Comparison of ENCODE assay signal across 33 mouse cellular contexts in the genomic region with DNA sequence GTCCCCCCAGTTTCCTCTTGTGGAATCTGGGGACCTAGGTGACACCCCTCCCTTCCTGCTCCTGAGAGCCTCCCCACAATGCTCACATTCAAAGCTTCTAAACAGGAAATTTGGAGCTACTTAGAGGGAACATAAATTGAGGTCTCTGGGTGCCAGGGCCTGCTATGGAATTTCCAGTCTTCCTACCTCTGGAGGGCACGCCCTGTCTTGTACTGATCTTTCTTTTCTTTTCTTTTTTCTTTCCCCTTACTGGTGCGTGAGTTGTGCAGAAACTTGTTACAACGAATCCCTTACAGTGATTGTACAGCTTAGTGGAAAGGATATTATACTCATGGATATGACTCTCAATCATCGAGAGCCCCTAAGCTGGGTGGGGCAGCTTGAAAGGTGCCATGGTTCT. TPM values are rescaled to one million over a fixed set of nuclear protein-coding genes. Genes with fewer than 3 reads are reported as not detected.
A peak's percentile ranks its signal among the peaks of the same experiment; 100 is the strongest.
DNase-seq lines count a peak whose midpoint lies in the region; ATAC-seq lines count a peak whose summit lies in the region.
"Had no signal": no experiment of that assay in that cellular context is flagged by ENCODE, and none has a peak within 500 bp of the region (broad histone marks: within the 10 kb centered on the region; RNA-seq: fewer than 3 reads in every experiment).

No protein-coding gene starts in this region.

- no peaks in the 10 kb centered on the region for H3K27me3 ChIP-seq in limb, embryonic 12.5 days
- H3K27me3 ChIP-seq in limb, embryonic 10.5 days (ENCODE audit: low read depth, poor library complexity, severe bottlenecking) = no peaks in the 10 kb centered on the region
- no peaks in the 10 kb centered on the region for H3K27me3 ChIP-seq in limb, embryonic 15.5 days
- H3K27me3 ChIP-seq in stomach, embryonic 16.5 days (ENCODE audit: control insufficient read depth, insufficient read depth, low read length) = no peaks in the 10 kb centered on the region
- H3K27me3 ChIP-seq: heart, embryonic 13.5 days had no signal

- no peak overlapping the region for H3K4me3 ChIP-seq in limb, embryonic 12.5 days (replicated peaks)
- H3K4me3 ChIP-seq in limb, embryonic 10.5 days = no peak overlapping the region
- H3K4me3 ChIP-seq in limb, embryonic 15.5 days = no peak overlapping the region
- H3K4me3 ChIP-seq in stomach, embryonic 16.5 days (replicated peaks; ENCODE audit: low read length) = no peak overlapping the region
- H3K4me3 ChIP-seq: forebrain, embryonic 10.5 days; heart, adult 2 months; heart, embryonic 10.5 days; heart, embryonic 13.5 days had no signal

- H3K27ac ChIP-seq in limb, embryonic 12.5 days = 0 out of 2 replicates have a peak overlapping the region, but pooled peaks have one; percentile 23
- H3K27ac ChIP-seq in limb, embryonic 10.5 days = no peak overlapping the region
- H3K27ac ChIP-seq in limb, embryonic 15.5 days = peak overlapping the region; percentile 57
- H3K27ac ChIP-seq in stomach, embryonic 16.5 days (ENCODE audit: low read length) = peak overlapping the region; percentile 67
- H3K27ac ChIP-seq: forebrain, embryonic 10.5 days; heart, adult 2 months; heart, embryonic 10.5 days; heart, embryonic 13.5 days; hindbrain, embryonic 14.5 days; hindbrain, postnatal 0 days had no signal

- no peak for ATAC-seq in limb, embryonic 12.5 days (ENCODE audit: insufficient number of reproducible peaks, insufficient read depth, low FRiP score, low TSS enrichment, low read depth)
- no peak for ATAC-seq in limb, embryonic 15.5 days (ENCODE audit: insufficient number of reproducible peaks, low FRiP score, low TSS enrichment, low read depth)
- peak; percentile 50; the same call in 1 of the 2 replicates for ATAC-seq in stomach, embryonic 16.5 days (ENCODE audit: insufficient read depth, low FRiP score)
- ATAC-seq: CD4-positive, CD25-positive, alpha-beta regulatory T cell, adult 4 months; forebrain, embryonic 14.5 days; hindbrain, postnatal 0 days; inflammation-experienced regulatory T-cells, adult 6 months had no signal

- no peak overlapping the region for H3K9ac ChIP-seq in limb, embryonic 12.5 days (replicated peaks)
- H3K9ac ChIP-seq in limb, embryonic 15.5 days = no peak overlapping the region
- no peak overlapping the region for H3K9ac ChIP-seq in stomach, embryonic 16.5 days (ENCODE audit: low read length)
- H3K9ac ChIP-seq: heart, embryonic 13.5 days; hindbrain, embryonic 14.5 days had no signal

- H3K9me3 ChIP-seq in limb, embryonic 12.5 days = no peaks in the 10 kb centered on the region
- H3K9me3 ChIP-seq in limb, embryonic 10.5 days (replicated peaks) = no peaks in the 10 kb centered on the region
- no peaks in the 10 kb centered on the region for H3K9me3 ChIP-seq in limb, embryonic 15.5 days
- H3K9me3 ChIP-seq in stomach, embryonic 16.5 days (replicated peaks; ENCODE audit: control insufficient read depth, low read length) = no peaks in the 10 kb centered on the region
- H3K9me3 ChIP-seq: forebrain, embryonic 10.5 days; heart, embryonic 10.5 days; heart, embryonic 13.5 days had no signal

- 88% methylated on average over 4 of the region's 4 CpGs for WGBS in limb, embryonic 12.5 days
- WGBS in limb, embryonic 10.5 days = 86% methylated on average over 4 of the region's 4 CpGs
- 68% methylated on average over 4 of the region's 4 CpGs for WGBS in limb, embryonic 15.5 days
- WGBS in stomach, embryonic 16.5 days = 71% methylated on average over 4 of the region's 4 CpGs

- DNase-seq in limb, embryonic 10.5 days (ENCODE audit: low spot score) = no peak
- DNase-seq in left cerebral cortex, adult 9 months (ENCODE audit: low spot score in 2 of 2) = no peak
- no peak for DNase-seq in adrenal gland, postnatal 36 days
- DNase-seq: adrenal gland, adult 2 months; adrenal gland, postnatal 14 days; cerebellum, adult 11-12 months; cerebellum, adult 8-10 months; cerebellum, postnatal 10 days; cerebellum, postnatal 36 days; embryo, embryonic 11 days; gastrocnemius, postnatal 10 days; gastrocnemius, postnatal 36 days; heart, adult 2 months; heart, postnatal 14 days; heart, postnatal 4 days had no signal

- no peaks in the 10 kb centered on the region for H3K36me3 ChIP-seq in limb, embryonic 12.5 days
- no peaks in the 10 kb centered on the region for H3K36me3 ChIP-seq in limb, embryonic 10.5 days
- no peaks in the 10 kb centered on the region for H3K36me3 ChIP-seq in limb, embryonic 15.5 days
- no peaks in the 10 kb centered on the region for H3K36me3 ChIP-seq in stomach, embryonic 16.5 days (ENCODE audit: control insufficient read depth, insufficient read depth, low read length)
- H3K36me3 ChIP-seq: forebrain, embryonic 10.5 days; heart, embryonic 10.5 days; heart, embryonic 13.5 days had no signal

- H3K4me1 ChIP-seq in limb, embryonic 12.5 days (replicated peaks) = no peaks in the 10 kb centered on the region
- no peaks in the 10 kb centered on the region for H3K4me1 ChIP-seq in limb, embryonic 10.5 days
- H3K4me1 ChIP-seq in limb, embryonic 15.5 days = no peaks in the 10 kb centered on the region
- no peaks in the 10 kb centered on the region for H3K4me1 ChIP-seq in stomach, embryonic 16.5 days (ENCODE audit: control insufficient read depth, insufficient read depth, low read length)
- H3K4me1 ChIP-seq: forebrain, embryonic 10.5 days; heart, embryonic 10.5 days; heart, embryonic 13.5 days had no signal

- no peak overlapping the region for H3K4me2 ChIP-seq in limb, embryonic 12.5 days
- no peak overlapping the region for H3K4me2 ChIP-seq in limb, embryonic 15.5 days
- no peak overlapping the region for H3K4me2 ChIP-seq in stomach, embryonic 16.5 days (ENCODE audit: low read depth, low read length)
- H3K4me2 ChIP-seq: heart, embryonic 13.5 days; hindbrain, embryonic 14.5 days had no signal

RNA-seq across cellular contexts. Expression of gene Hcar2, which starts 4.3 kb away (rescaled TPM):
- polyA plus RNA-seq in limb, embryonic 12.5 days (2016; fragmentation: Nextera tagmentation; extraction: Ambion mirVana) = 0.10 and 0.18 TPM in 2 replicates
- not detected in 2 replicates for polyA plus RNA-seq in limb, embryonic 10.5 days (2016; fragmentation: Nextera tagmentation; extraction: Ambion mirVana)
- polyA plus RNA-seq in limb, embryonic 15.5 days (2015; fragmentation: Nextera tagmentation; extraction: Ambion mirVana) = 9.0 and 9.4 TPM in 2 replicates
- 6.5 and 8.7 TPM in 2 replicates for polyA plus RNA-seq in stomach, embryonic 16.5 days (2015; fragmentation: Nextera tagmentation; extraction: Ambion mirVana)
- total RNA-seq in adrenal gland, postnatal 36 days (2021) = 1 to 10 TPM; 3.5 to 9.6 TPM
- total RNA-seq: gastrocnemius, adult 18-20 months; heart, postnatal 4 days; hindbrain, postnatal 0 days; MEL had no signal
- polyA plus RNA-seq: C2C12; embryonic facial prominence, embryonic 11.5 days; forebrain, embryonic 10.5 days; forebrain, embryonic 14.5 days; heart, embryonic 10.5 days; heart, embryonic 16.5 days; hindbrain, embryonic 11.5 days; hindbrain, embryonic 14.5 days; hindbrain, postnatal 0 days had no signal

RNA-seq across cellular contexts. Expression of gene Hcar1, which starts 10.2 kb away (rescaled TPM):
- polyA plus RNA-seq in limb, embryonic 12.5 days (2016; fragmentation: Nextera tagmentation; extraction: Ambion mirVana) = 0.22 TPM in 1 of 2 replicates, not detected in the other
- not detected in 2 replicates for polyA plus RNA-seq in limb, embryonic 10.5 days (2016; fragmentation: Nextera tagmentation; extraction: Ambion mirVana)
- 0.55 and 0.87 TPM in 2 replicates for polyA plus RNA-seq in limb, embryonic 15.5 days (2015; fragmentation: Nextera tagmentation; extraction: Ambion mirVana)
- 6.1 and 6.3 TPM in 2 replicates for polyA plus RNA-seq in stomach, embryonic 16.5 days (2015; fragmentation: Nextera tagmentation; extraction: Ambion mirVana)
- 10 to 100 TPM in 1 of 2 experiments, 1 to 10 TPM in 1; 8.8 to 18.3 TPM for total RNA-seq in adrenal gland, postnatal 36 days (2021)
- total RNA-seq: granulocyte monocyte progenitor cell, adult 5-6 weeks; MEL had no signal
- polyA plus RNA-seq: CD4-positive, CD25-positive, alpha-beta regulatory T cell, adult 4 months; forebrain, embryonic 10.5 days; heart, embryonic 10.5 days; inflammation-experienced regulatory T-cells, adult 6 months had no signal

RNA-seq across cellular contexts. Expression of gene Denr, which starts 37.4 kb away (rescaled TPM):
- polyA plus RNA-seq in limb, embryonic 12.5 days (2016; fragmentation: Nextera tagmentation; extraction: Ambion mirVana) = 162 and 184 TPM in 2 replicates
- polyA plus RNA-seq in limb, embryonic 10.5 days (2016; fragmentation: Nextera tagmentation; extraction: Ambion mirVana) = 179 and 186 TPM in 2 replicates
- 131 and 140 TPM in 2 replicates for polyA plus RNA-seq in limb, embryonic 15.5 days (2015; fragmentation: Nextera tagmentation; extraction: Ambion mirVana)
- polyA plus RNA-seq in stomach, embryonic 16.5 days (2015; fragmentation: Nextera tagmentation; extraction: Ambion mirVana) = 117 and 132 TPM in 2 replicates
- total RNA-seq in adrenal gland, postnatal 36 days (2021) = 10 to 100 TPM; 66.5 to 73.3 TPM

RNA-seq across cellular contexts. Expression of gene Gm43518, which starts 57.6 kb away (rescaled TPM):
- polyA plus RNA-seq in limb, embryonic 12.5 days (2016; fragmentation: Nextera tagmentation; extraction: Ambion mirVana) = 1.8 and 2.1 TPM in 2 replicates
- polyA plus RNA-seq in limb, embryonic 10.5 days (2016; fragmentation: Nextera tagmentation; extraction: Ambion mirVana) = 1.3 and 3.2 TPM in 2 replicates
- polyA plus RNA-seq in limb, embryonic 15.5 days (2015; fragmentation: Nextera tagmentation; extraction: Ambion mirVana) = 2.8 and 3.4 TPM in 2 replicates
- polyA plus RNA-seq in stomach, embryonic 16.5 days (2015; fragmentation: Nextera tagmentation; extraction: Ambion mirVana) = 1.8 and 3.2 TPM in 2 replicates
- 1 to 10 TPM in 1 of 2 experiments, not detected in 1; 1.1 TPM for total RNA-seq in adrenal gland, postnatal 36 days (2021)
- total RNA-seq: gastrocnemius, adult 18-20 months; granulocyte monocyte progenitor cell, adult 5-6 weeks had no signal
- polyA plus RNA-seq: adrenal gland, adult 2 months; C2C12; embryonic facial prominence, embryonic 11.5 days; heart, adult 2 months had no signal
